Mouse (Mus musculus): ENCODE results near the gene Rnf144b. TPM values are rescaled to one million over a fixed set of nuclear protein-coding genes. Genes with fewer than 3 reads are reported as not detected.

The Rnf144b gene
- 1.5 and 2.0 TPM in 2 replicates for polyA plus RNA-seq (2014; fragmentation: Nextera tagmentation; extraction: Ambion mirVana)

DNA sequence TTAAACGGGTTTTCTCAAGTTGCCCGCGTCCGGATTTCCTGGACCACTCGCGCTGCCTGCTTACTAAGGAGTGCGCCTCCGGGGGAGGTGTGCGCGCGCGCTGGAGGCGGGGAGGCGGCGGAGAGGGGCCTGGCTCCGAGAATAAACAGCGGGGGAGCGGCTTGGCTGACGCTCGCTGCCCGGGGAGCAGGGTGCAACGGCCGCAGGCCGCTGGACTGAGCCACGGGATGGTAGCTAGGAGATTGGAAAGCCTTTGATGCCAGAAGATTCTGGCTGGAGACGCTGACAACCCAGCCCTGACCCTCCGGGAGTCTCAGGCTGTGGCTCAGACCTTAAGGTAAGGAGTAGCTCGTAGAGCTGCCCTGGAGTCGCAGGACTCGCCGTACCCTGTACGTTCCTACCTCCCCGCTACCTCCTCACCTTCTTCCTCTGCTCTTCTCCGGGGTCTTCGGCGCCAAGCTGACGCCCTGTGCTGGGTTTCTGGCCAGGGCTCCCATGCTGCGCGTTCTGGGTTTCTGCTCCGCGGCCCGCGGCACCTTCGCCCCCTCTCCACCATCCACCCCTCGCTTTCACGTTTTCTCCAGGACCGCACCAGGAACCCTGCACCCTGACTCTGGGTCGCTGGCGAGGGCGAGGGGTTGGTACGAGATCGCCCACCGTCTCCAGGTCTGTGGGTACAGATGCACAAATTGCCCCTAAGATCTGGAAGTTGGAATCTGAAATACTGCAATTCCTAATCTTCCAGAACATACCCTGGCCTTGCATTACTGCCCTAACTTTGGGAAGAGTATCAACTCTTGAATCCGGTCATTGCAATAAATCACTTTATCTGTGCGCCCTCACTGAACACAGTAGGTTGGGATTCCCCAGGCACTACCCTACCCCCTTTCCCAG, at the start of gene Rnf144b:
TSS of gene Rnf144b (plus strand) at position 120 of the 894 bp plus-strand sequence.
- Histone ChIP-seq H3K4me3 (ENCODE audit: low read depth, low read length) (peak within 1 kb of the TSS; percentile 52), H3K27me3 (ENCODE audit: control insufficient read depth, insufficient read depth, low read length) (peaks cover 4% of the 10 kb centered on the region; the same call in 1 of the 2 replicates), H3K36me3 (ENCODE audit: control insufficient read depth, insufficient read depth, low read length) (no peaks in the 10 kb centered on the region), H3K4me1 (ENCODE audit: control insufficient read depth, insufficient read depth, low read length) (no peaks in the 10 kb centered on the region; the same call in 1 of the 2 replicates), H3K9ac (replicated peaks; ENCODE audit: low read depth, low read length) (peak within 1 kb of the TSS; percentile 28), H3K4me2 (replicated peaks; ENCODE audit: low read depth, low read length) (peak within 1 kb of the TSS; percentile 97), H3K27ac (ENCODE audit: low read length) (no peak within 1 kb of the TSS), H3K9me3 (ENCODE audit: control insufficient read depth, low read depth, low read length) (no peaks in the 10 kb centered on the region)
- peak; percentile 42; the same call in 1 of the 2 replicates for ATAC-seq (ENCODE audit: insufficient number of reproducible peaks, insufficient read depth, low FRiP score, low read depth)
- WGBS: 2% methylated on average over 55 of the region's 55 CpGs

GRCm38 (mm10) chr13:47076156-47076555, 46.3 kb upstream of the Rnf144b start:
- Histone ChIP-seq H3K27ac (ENCODE audit: low read length) (no peak overlapping the region), H3K4me1 (ENCODE audit: control insufficient read depth, insufficient read depth, low read length) (no peaks in the 10 kb centered on the region), H3K9ac (replicated peaks; ENCODE audit: low read depth, low read length) (no peak overlapping the region), H3K36me3 (ENCODE audit: control insufficient read depth, insufficient read depth, low read length) (peaks cover 7% of the 10 kb centered on the region), H3K9me3 (ENCODE audit: control insufficient read depth, low read depth, low read length) (no peaks in the 10 kb centered on the region), H3K27me3 (ENCODE audit: control insufficient read depth, insufficient read depth, low read length) (no peaks in the 10 kb centered on the region), H3K4me3 (ENCODE audit: low read depth, low read length) (no peak overlapping the region), H3K4me2 (replicated peaks; ENCODE audit: low read depth, low read length) (no peak overlapping the region)
- 82% methylated on average over 5 of the region's 5 CpGs for WGBS
- ATAC-seq (ENCODE audit: insufficient number of reproducible peaks, insufficient read depth, low FRiP score, low read depth): no peak

GRCm38 (mm10) chr13:47077367-47077766, 45.1 kb upstream of the Rnf144b start:
- no peaks in the 10 kb centered on the region for H3K4me1 ChIP-seq (ENCODE audit: control insufficient read depth, insufficient read depth, low read length)
- no peaks in the 10 kb centered on the region for H3K9me3 ChIP-seq (ENCODE audit: control insufficient read depth, low read depth, low read length)
- no peak overlapping the region for H3K9ac ChIP-seq (replicated peaks; ENCODE audit: low read depth, low read length)
- H3K4me2 ChIP-seq (replicated peaks; ENCODE audit: low read depth, low read length): no peak overlapping the region
- no peak overlapping the region for H3K27ac ChIP-seq (ENCODE audit: low read length)
- H3K27me3 ChIP-seq (ENCODE audit: control insufficient read depth, insufficient read depth, low read length): no peaks in the 10 kb centered on the region
- no peak overlapping the region for H3K4me3 ChIP-seq (ENCODE audit: low read depth, low read length)
- peaks cover 5% of the 10 kb centered on the region for H3K36me3 ChIP-seq (ENCODE audit: control insufficient read depth, insufficient read depth, low read length)
- ATAC-seq (ENCODE audit: insufficient number of reproducible peaks, insufficient read depth, low FRiP score, low read depth): peak; percentile 23; the same call in 1 of the 2 replicates

GRCm38 (mm10) chr13:47078799-47079198, 43.7 kb upstream of the Rnf144b start:
- Histone ChIP-seq H3K9me3 (ENCODE audit: control insufficient read depth, low read depth, low read length) (no peaks in the 10 kb centered on the region), H3K9ac (replicated peaks; ENCODE audit: low read depth, low read length) (no peak overlapping the region), H3K4me2 (replicated peaks; ENCODE audit: low read depth, low read length) (no peak overlapping the region), H3K4me3 (ENCODE audit: low read depth, low read length) (no peak overlapping the region), H3K36me3 (ENCODE audit: control insufficient read depth, insufficient read depth, low read length) (peaks cover 8% of the 10 kb centered on the region; the same call in 1 of the 2 replicates), H3K27ac (ENCODE audit: low read length) (no peak overlapping the region), H3K4me1 (ENCODE audit: control insufficient read depth, insufficient read depth, low read length) (no peaks in the 10 kb centered on the region), H3K27me3 (ENCODE audit: control insufficient read depth, insufficient read depth, low read length) (no peaks in the 10 kb centered on the region)
- no peak for ATAC-seq (ENCODE audit: insufficient number of reproducible peaks, insufficient read depth, low FRiP score, low read depth)
- WGBS: 83% methylated on average over 5 of the region's 5 CpGs

DNA sequence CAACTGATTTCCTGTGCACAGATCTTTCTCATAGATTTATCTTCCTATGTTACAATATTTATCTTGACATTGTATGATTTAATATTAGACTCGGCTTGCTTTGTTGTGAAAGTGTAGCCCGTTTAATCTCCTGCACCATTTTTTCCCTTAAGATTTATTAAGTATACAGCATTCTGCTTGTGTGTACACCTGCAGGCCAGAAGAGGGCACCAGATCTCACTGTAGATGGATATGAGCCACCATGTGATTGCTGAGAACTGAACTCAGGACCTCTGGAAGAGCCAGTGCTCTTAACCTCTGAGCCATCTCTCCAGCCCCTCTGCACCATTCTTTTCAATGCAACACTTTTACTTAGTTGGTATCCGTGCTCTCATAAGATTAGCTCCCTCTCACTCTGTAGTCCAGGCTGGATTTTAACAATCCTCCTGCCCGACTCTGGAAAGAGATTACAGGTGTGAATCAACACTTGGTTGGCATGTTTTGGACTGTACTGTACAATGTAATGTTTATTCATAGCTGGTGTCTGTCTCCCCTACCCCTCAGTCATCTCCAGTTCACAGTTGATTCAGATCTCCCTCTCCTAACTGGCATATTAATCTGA, 41.5 kb upstream of the Rnf144b start:
- Histone ChIP-seq H3K4me1 (ENCODE audit: control insufficient read depth, insufficient read depth, low read length) (no peaks in the 10 kb centered on the region), H3K4me3 (ENCODE audit: low read depth, low read length) (no peak overlapping the region), H3K27ac (ENCODE audit: low read length) (no peak overlapping the region), H3K36me3 (ENCODE audit: control insufficient read depth, insufficient read depth, low read length) (peaks cover 22% of the 10 kb centered on the region; the same call in 1 of the 2 replicates), H3K9ac (replicated peaks; ENCODE audit: low read depth, low read length) (no peak overlapping the region), H3K27me3 (ENCODE audit: control insufficient read depth, insufficient read depth, low read length) (no peaks in the 10 kb centered on the region), H3K4me2 (replicated peaks; ENCODE audit: low read depth, low read length) (no peak overlapping the region), H3K9me3 (ENCODE audit: control insufficient read depth, low read depth, low read length) (no peaks in the 10 kb centered on the region)
- WGBS: 87% methylated on average over 4 of the region's 4 CpGs
- no peak for ATAC-seq (ENCODE audit: insufficient number of reproducible peaks, insufficient read depth, low FRiP score, low read depth)

GRCm38 (mm10) chr13:47088433-47088832, 34.0 kb upstream of the Rnf144b start:
- Histone ChIP-seq H3K4me1 (ENCODE audit: control insufficient read depth, insufficient read depth, low read length) (no peaks in the 10 kb centered on the region), H3K36me3 (ENCODE audit: control insufficient read depth, insufficient read depth, low read length) (peaks cover 53% of the 10 kb centered on the region), H3K4me3 (ENCODE audit: low read depth, low read length) (no peak overlapping the region), H3K4me2 (replicated peaks; ENCODE audit: low read depth, low read length) (no peak overlapping the region), H3K27me3 (ENCODE audit: control insufficient read depth, insufficient read depth, low read length) (no peaks in the 10 kb centered on the region), H3K27ac (ENCODE audit: low read length) (no peak overlapping the region), H3K9me3 (ENCODE audit: control insufficient read depth, low read depth, low read length) (no peaks in the 10 kb centered on the region), H3K9ac (replicated peaks; ENCODE audit: low read depth, low read length) (no peak overlapping the region)
- WGBS: 100% methylated on average over 1 of the region's 1 CpGs
- no peak for ATAC-seq (ENCODE audit: insufficient number of reproducible peaks, insufficient read depth, low FRiP score, low read depth)

GRCm38 (mm10) chr13:47089271-47089670, 33.2 kb upstream of the Rnf144b start:
- WGBS: 83% methylated on average over 2 of the region's 2 CpGs
- H3K27ac ChIP-seq (ENCODE audit: low read length): no peak overlapping the region
- H3K36me3 ChIP-seq (ENCODE audit: control insufficient read depth, insufficient read depth, low read length): peaks cover 57% of the 10 kb centered on the region
- H3K4me2 ChIP-seq (replicated peaks; ENCODE audit: low read depth, low read length): no peak overlapping the region
- no peaks in the 10 kb centered on the region for H3K9me3 ChIP-seq (ENCODE audit: control insufficient read depth, low read depth, low read length)
- no peak overlapping the region for H3K4me3 ChIP-seq (ENCODE audit: low read depth, low read length)
- no peak for ATAC-seq (ENCODE audit: insufficient number of reproducible peaks, insufficient read depth, low FRiP score, low read depth)
- H3K27me3 ChIP-seq (ENCODE audit: control insufficient read depth, insufficient read depth, low read length): no peaks in the 10 kb centered on the region
- H3K9ac ChIP-seq (replicated peaks; ENCODE audit: low read depth, low read length): no peak overlapping the region
- H3K4me1 ChIP-seq (ENCODE audit: control insufficient read depth, insufficient read depth, low read length): no peaks in the 10 kb centered on the region

- Histone ChIP-seq H3K4me1 (ENCODE audit: control insufficient read depth, insufficient read depth, low read length) (no peaks in the 10 kb centered on the region), H3K27me3 (ENCODE audit: control insufficient read depth, insufficient read depth, low read length) (no peaks in the 10 kb centered on the region), H3K4me3 (ENCODE audit: low read depth, low read length) (no peak overlapping the region), H3K9me3 (ENCODE audit: control insufficient read depth, low read depth, low read length) (no peaks in the 10 kb centered on the region), H3K27ac (ENCODE audit: low read length) (no peak overlapping the region), H3K36me3 (ENCODE audit: control insufficient read depth, insufficient read depth, low read length) (peaks cover 57% of the 10 kb centered on the region), H3K9ac (replicated peaks; ENCODE audit: low read depth, low read length) (no peak overlapping the region), H3K4me2 (replicated peaks; ENCODE audit: low read depth, low read length) (no peak overlapping the region)
- ATAC-seq (ENCODE audit: insufficient number of reproducible peaks, insufficient read depth, low FRiP score, low read depth): no peak
- WGBS: 96% methylated on average over 2 of the region's 2 CpGs
Observed at GRCm38 (mm10) chr13:47093791-47094190, 28.7 kb upstream of the Rnf144b start.
